Mouse (Mus musculus) MEL (cell line): Measurements from ENCODE around the gene Vtcn1. TPM values are rescaled to one million over a fixed set of nuclear protein-coding genes. Genes with fewer than 3 reads are reported as not detected.

Experiments
- DNase-seq: peaks from one replicate; pipeline ENCODE4 v3.0.0; 2011; ENCODE audit warnings: low read depth, low spot score
- H3K27ac ChIP-seq: 2 replicates; pipeline ENCODE4 v1.5.1; 2012; ENCODE audit warnings: low read depth, mild to moderate bottlenecking, control low read depth, low read length, moderate library complexity; ENCODE audit not compliant: control insufficient read depth
- H3K27me3 ChIP-seq, 2 experiments: fragments of 150-350 bp in 1 of 2; sonication (generic) in 1 of 2; 2 replicates each; pipeline ENCODE4 v1.6.1; 2012; ENCODE audit warnings: low read length in 2 of 2, mild to moderate bottlenecking in 2 of 2, improper control_type of control experiment in 1 of 2, moderate library complexity in 1 of 2; ENCODE audit not compliant: insufficient read depth in 2 of 2, control insufficient read depth in 1 of 2
- H3K36me3 ChIP-seq, 2 experiments: 2 replicates each; pipeline ENCODE4 v1.6.1; 2012 to 2014; ENCODE audit warnings: low read length in 2 of 2, improper control_type of control experiment in 1 of 2, inconsistent platforms in 1 of 2, mild to moderate bottlenecking in 1 of 2; ENCODE audit not compliant: insufficient read depth in 2 of 2, control insufficient read depth in 1 of 2
- H3K4me1 ChIP-seq, 2 experiments: fragments of 150-350 bp in 1 of 2; sonication (generic) in 1 of 2; 2 replicates each; pipeline ENCODE4 v1.6.1; 2012; ENCODE audit warnings: low read length in 2 of 2, improper control_type of control experiment in 1 of 2, mild to moderate bottlenecking in 1 of 2; ENCODE audit not compliant: insufficient read depth in 2 of 2, control insufficient read depth in 1 of 2
- H3K4me3 ChIP-seq, 2 experiments: fragments of 150-350 bp in 1 of 2; sonication (generic) in 1 of 2; 2 replicates each; pipeline ENCODE4 v1.5.1; 2012; ENCODE audit warnings: low read depth in 2 of 2, low read length in 2 of 2, mild to moderate bottlenecking in 2 of 2, moderate library complexity in 2 of 2, control low read depth in 1 of 2, improper control_type of control experiment in 1 of 2; ENCODE audit not compliant: control insufficient read depth in 1 of 2, insufficient read depth in 1 of 2
- H3K79me2 ChIP-seq: 2 replicates; pipeline ENCODE4 v1.6.1; 2012; ENCODE audit warnings: mild to moderate bottlenecking, low read length, moderate library complexity; ENCODE audit not compliant: control insufficient read depth, poor library complexity, insufficient read depth
- H3K9ac ChIP-seq: 2 replicates; pipeline ENCODE4 v1.6.1; 2012; ENCODE audit warnings: low read depth, mild to moderate bottlenecking, control low read depth, low read length, moderate library complexity; ENCODE audit not compliant: control insufficient read depth, poor library complexity, severe bottlenecking
- H3K9me3 ChIP-seq: fragments of 150-350 bp; sonication (generic); replicated peaks from 2 replicates; pipeline ENCODE4 v1.6.1; 2012; ENCODE audit warnings: mild to moderate bottlenecking, low read length, improper control_type of control experiment, moderate library complexity; ENCODE audit not compliant: insufficient read depth
- BHLHE40 ChIP-seq: IDR thresholded peaks from 2 replicates; pipeline ENCODE4 v1.6.1; 2012; ENCODE audit warnings: low read depth, mild to moderate bottlenecking, inconsistent platforms, low read length, improper control_type of control experiment, borderline replicate concordance
- CHD2 ChIP-seq: IDR thresholded peaks from 2 replicates; pipeline ENCODE4 v1.6.1; 2011; ENCODE audit warnings: low read length, improper control_type of control experiment
- CTCF ChIP-seq, 3 experiments: IDR thresholded peaks in 2 of 3; conservative IDR thresholded peaks in 1 of 3; 2 replicates each; pipeline ENCODE4 v1.5.1; 2011 to 2012; ENCODE audit warnings: low read length in 3 of 3, low read depth in 2 of 3, mild to moderate bottlenecking in 2 of 3, improper control_type of control experiment in 1 of 3, inconsistent platforms in 1 of 3, mixed read lengths in 1 of 3, moderate library complexity in 1 of 3; ENCODE audit not compliant: control insufficient read depth in 1 of 3, insufficient read depth in 1 of 3, poor library complexity in 1 of 3, severe bottlenecking in 1 of 3
- E2F4 ChIP-seq: IDR thresholded peaks from 2 replicates; pipeline ENCODE4 v1.6.1; 2011; ENCODE audit warnings: low read depth, low read length, improper control_type of control experiment, borderline replicate concordance
- EP300 ChIP-seq, 2 experiments: IDR thresholded peaks; 2 replicates each; pipeline ENCODE4 v1.6.1; 2011; ENCODE audit warnings: improper control_type of control experiment in 2 of 2, low read length in 2 of 2, low read depth in 1 of 2, mild to moderate bottlenecking in 1 of 2
- ETS1 ChIP-seq: IDR thresholded peaks from 2 replicates; pipeline ENCODE4 v1.6.1; 2012; ENCODE audit warnings: low read depth, mild to moderate bottlenecking, inconsistent platforms, low read length, improper control_type of control experiment, moderate library complexity
- GATA1 ChIP-seq: IDR thresholded peaks from 2 replicates; pipeline ENCODE4 v1.6.1; 2011; ENCODE audit warnings: low read depth, low read length, improper control_type of control experiment
- HCFC1 ChIP-seq: IDR thresholded peaks from 2 replicates; pipeline ENCODE4 v1.6.1; 2012; ENCODE audit warnings: low read depth, mild to moderate bottlenecking, inconsistent platforms, low read length, improper control_type of control experiment, moderate library complexity
- JUND ChIP-seq: IDR thresholded peaks from 2 replicates; pipeline ENCODE4 v1.6.1; 2011; ENCODE audit warnings: low read depth, mild to moderate bottlenecking, improper control_type of control experiment, low read length
- MAZ ChIP-seq: IDR thresholded peaks from 2 replicates; pipeline ENCODE4 v1.6.1; 2012; ENCODE audit warnings: low read depth, mild to moderate bottlenecking, inconsistent platforms, low read length, improper control_type of control experiment
- MEF2A ChIP-seq: IDR thresholded peaks from 2 replicates; pipeline ENCODE4 v1.6.1; 2014; ENCODE audit warnings: low read depth, mild to moderate bottlenecking, inconsistent platforms, low read length, improper control_type of control experiment; ENCODE audit not compliant: poor library complexity, insufficient replicate concordance, severe bottlenecking; ENCODE audit errors: extremely low read depth
- MXI1 ChIP-seq: IDR thresholded peaks from 2 replicates; pipeline ENCODE4 v1.6.1; 2011; ENCODE audit warnings: mild to moderate bottlenecking, low read depth, low read length, improper control_type of control experiment
- MYB ChIP-seq: IDR thresholded peaks from 2 replicates; pipeline ENCODE4 v1.6.1; 2011; ENCODE audit warnings: mild to moderate bottlenecking, low read depth, low read length, improper control_type of control experiment
- MYC ChIP-seq: IDR thresholded peaks from 2 replicates; pipeline ENCODE4 v1.6.1; 2011; ENCODE audit warnings: low read depth, mild to moderate bottlenecking, low read length, improper control_type of control experiment, moderate library complexity
- POLR2A ChIP-seq, 2 experiments: IDR thresholded peaks; 2 replicates each; pipeline ENCODE4 v1.6.1; 2011 to 2012; ENCODE audit warnings: low read length in 2 of 2, mild to moderate bottlenecking in 2 of 2, control low read depth in 1 of 2, improper control_type of control experiment in 1 of 2, low read depth in 1 of 2, moderate library complexity in 1 of 2; ENCODE audit not compliant: control insufficient read depth in 1 of 2, insufficient read depth in 1 of 2, poor library complexity in 1 of 2
- POLR2AphosphoS2 ChIP-seq: IDR thresholded peaks from 2 replicates; pipeline ENCODE4 v1.6.1; 2011; ENCODE audit warnings: low read length, improper control_type of control experiment
- POLR2AphosphoS5 ChIP-seq: IDR thresholded peaks from 2 replicates; pipeline ENCODE4 v1.6.1; 2012; ENCODE audit warnings: low read depth, borderline replicate concordance, mild to moderate bottlenecking, inconsistent platforms, low read length, moderate library complexity, mixed read lengths
- RAD21 ChIP-seq: IDR thresholded peaks from 2 replicates; pipeline ENCODE4 v1.6.1; 2011; ENCODE audit warnings: mild to moderate bottlenecking, low read depth, low read length, improper control_type of control experiment
- SMC3 ChIP-seq: IDR thresholded peaks from 2 replicates; pipeline ENCODE4 v1.6.1; 2011; ENCODE audit warnings: low read depth, low read length, improper control_type of control experiment
- ZC3H11A ChIP-seq: IDR thresholded peaks from 2 replicates; pipeline ENCODE4 v1.6.1; 2012; ENCODE audit warnings: low read depth, mild to moderate bottlenecking, inconsistent platforms, low read length, improper control_type of control experiment
- ZKSCAN1 ChIP-seq: IDR thresholded peaks from 2 replicates; pipeline ENCODE4 v1.6.1; 2012; ENCODE audit warnings: low read depth, mild to moderate bottlenecking, inconsistent platforms, low read length, improper control_type of control experiment, moderate library complexity
- ZMIZ1 ChIP-seq: IDR thresholded peaks from 2 replicates; pipeline ENCODE4 v1.6.1; 2012; ENCODE audit warnings: low read depth, mild to moderate bottlenecking, inconsistent platforms, low read length, improper control_type of control experiment, moderate library complexity
- ZNF384 ChIP-seq: IDR thresholded peaks from 2 replicates; pipeline ENCODE4 v1.6.1; 2012; ENCODE audit warnings: low read depth, mild to moderate bottlenecking, inconsistent platforms, low read length, improper control_type of control experiment
- polyA plus RNA-seq, 2 experiments: library from polyadenylated mRNA; stranded (reverse) in 1 of 2; unstranded in 1 of 2; fragments of >175 nt in 1 of 2; fragments of >200 nt in 1 of 2; gene quantifications; 2 replicates each; pipeline versions ENCODE4 v1.2.1 to v1.2.4; 2012; ENCODE audit warnings: low replicate concordance in 2 of 2, low read depth in 1 of 2; ENCODE audit not compliant: insufficient read length in 2 of 2, insufficient read depth in 1 of 2, missing spikeins in 1 of 2
- total RNA-seq: library from RNA; depleted of rRNA; stranded (reverse); fragments of 300-350 nt; gene quantifications from 2 replicates; pipeline ENCODE4 v1.2.3, GENCODE M21; 2012

The Vtcn1 gene
- total and polyA plus RNA-seq, 3 experiments, result not detected

GRCm38 (mm10) chr3:100906128-100906527 is 80.9 kb downstream of the Vtcn1 start:
- TF ChIP-seq ETS1 (0 out of 2 replicates have a peak, but pooled peaks have one; percentile 35), EP300 (IDR thresholded peaks at IDR 0.05; ENCODE audit: low read depth in 1 of 2, low read length in 2 of 2) (peak; percentile 51 to 55; a peak in 3 of 4 replicates), CHD2 (no peak), GATA1 (peak; percentile 26; the same call in 1 of the 2 replicates)
- H3K27me3 ChIP-seq, result peaks cover 0 to 2% of the 10 kb centered on the region in 2 experiments; a peak in 2 of 4 replicates
- H3K79me2 ChIP-seq, result no peaks in the 10 kb centered on the region
- DNase-seq, result peak; percentile 41
- peaks cover 0 to 7% of the 10 kb centered on the region in 2 experiments; a peak in 2 of 4 replicates for H3K36me3 ChIP-seq
- H3K9ac ChIP-seq, result no peak overlapping the region
- no peak overlapping the region for H3K27ac ChIP-seq
- H3K4me1 ChIP-seq, result peaks cover 0 to 3% of the 10 kb centered on the region in 2 experiments; a peak in 2 of 4 replicates
- no peaks in the 10 kb centered on the region for H3K9me3 ChIP-seq
- no peak overlapping the region for H3K4me3 ChIP-seq

GRCm38 (mm10) chr3:100906916-100907315 is 81.7 kb downstream of the Vtcn1 start:
- DNase-seq, result peak; percentile 19
- no peak overlapping the region for H3K27ac ChIP-seq
- H3K4me1 ChIP-seq, result peaks cover 0 to 3% of the 10 kb centered on the region in 2 experiments; a peak in 2 of 4 replicates
- H3K9ac ChIP-seq, result no peak overlapping the region
- no peaks in the 10 kb centered on the region for H3K79me2 ChIP-seq
- H3K4me3 ChIP-seq, result no peak overlapping the region
- H3K36me3 ChIP-seq, result peaks cover 0 to 7% of the 10 kb centered on the region in 2 experiments; a peak in 2 of 4 replicates
- TF ChIP-seq MEF2A (no peak), RAD21 (peak; percentile 29), CTCF (IDR thresholded peaks at IDR 0.05 in 2 of 3, conservative IDR thresholded peaks at IDR 0.05 in 1 of 3; ENCODE audit: control insufficient read depth in 1 of 3, insufficient read depth in 1 of 3, low read depth in 2 of 3, low read length in 3 of 3, poor library complexity in 1 of 3, severe bottlenecking in 1 of 3) (peak in 2 of 3 experiments; percentile 43 to 46; a peak in 4 of 6 replicates), POLR2A (IDR thresholded peaks at IDR 0.05; ENCODE audit: control insufficient read depth in 1 of 2, insufficient read depth in 1 of 2, low read depth in 1 of 2, low read length in 2 of 2, poor library complexity in 1 of 2) (no peak), HCFC1 (no peak), MYB (no peak), SMC3 (peak; percentile 22; the same call in 1 of the 2 replicates)
- peaks cover 0 to 2% of the 10 kb centered on the region in 2 experiments; a peak in 2 of 4 replicates for H3K27me3 ChIP-seq
- no peaks in the 10 kb centered on the region for H3K9me3 ChIP-seq

GRCm38 (mm10) chr3:100908594-100908993 is 83.3 kb downstream of the Vtcn1 start:
- TF ChIP-seq POLR2AphosphoS5 (no peak), MAZ (no peak), BHLHE40 (no peak), POLR2AphosphoS2 (no peak), EP300 (IDR thresholded peaks at IDR 0.05; ENCODE audit: low read depth in 1 of 2, low read length in 2 of 2) (no peak), MYC (no peak), CTCF (IDR thresholded peaks at IDR 0.05 in 2 of 3, conservative IDR thresholded peaks at IDR 0.05 in 1 of 3; ENCODE audit: control insufficient read depth in 1 of 3, insufficient read depth in 1 of 3, low read depth in 2 of 3, low read length in 3 of 3, poor library complexity in 1 of 3, severe bottlenecking in 1 of 3) (no peak), RAD21 (no peak), CHD2 (no peak), E2F4 (no peak), MXI1 (no peak), ZC3H11A (no peak), JUND (no peak), ZKSCAN1 (no peak), ZMIZ1 (no peak), SMC3 (no peak), POLR2A (IDR thresholded peaks at IDR 0.05; ENCODE audit: control insufficient read depth in 1 of 2, insufficient read depth in 1 of 2, low read depth in 1 of 2, low read length in 2 of 2, poor library complexity in 1 of 2) (no peak), HCFC1 (no peak), ZNF384 (no peak)
- H3K4me3 ChIP-seq, result no peak overlapping the region
- H3K36me3 ChIP-seq, result peaks cover 0 to 7% of the 10 kb centered on the region in 2 experiments; a peak in 2 of 4 replicates
- H3K79me2 ChIP-seq, result no peaks in the 10 kb centered on the region
- no peaks in the 10 kb centered on the region for H3K9me3 ChIP-seq
- H3K4me1 ChIP-seq, result peaks cover 0 to 3% of the 10 kb centered on the region in 2 experiments; a peak in 2 of 4 replicates
- H3K27me3 ChIP-seq, result peaks cover 0 to 2% of the 10 kb centered on the region in 2 experiments; a peak in 2 of 4 replicates
- no peak overlapping the region for H3K27ac ChIP-seq
- DNase-seq, result no peak
- H3K9ac ChIP-seq, result no peak overlapping the region
